Mouse (Mus musculus) Patski (cell line): ENCODE measurements around the gene Sugct. TPM values are rescaled to one million over a fixed set of nuclear protein-coding genes. Genes with fewer than 3 reads are reported as not detected.
A peak's percentile ranks its signal among the peaks of the same experiment; 100 is the strongest.

Experiments
- ATAC-seq: fragments of 100-300 bp; one replicate; pipeline ENCODE4 v1.8.0; 2021
- CTCF ChIA-PET: fragments of 350-600 bp; sonication (Branson Sonifier 250); formaldehyde crosslinking; loops from one replicate; lab custom pipeline; 2022; ENCODE audit warnings: inconsistent platforms; lab: Charles Lee
- POLR2A ChIA-PET: fragments of 350-600 bp; sonication (Branson Sonifier 250); formaldehyde crosslinking; loops from one replicate; lab custom pipeline; 2022; ENCODE audit warnings: antibody characterized with exemption, inconsistent platforms; lab: Charles Lee
- DNase-seq: peaks from one replicate; pipeline ENCODE4 v3.0.0-alpha.2; 2011; ENCODE audit warnings: low read depth, low spot score
- H3K27me3 ChIP-seq: fragments of 371-371 bp; one replicate; pipeline ENCODE4 v1.5.1; 2021
- CTCF ChIP-seq: fragments of 100-300 bp; IDR thresholded peaks from one replicate; pipeline ENCODE4 v1.5.1; 2021
- in situ Hi-C: fragments of 300-500 bp; cut with MboI; formaldehyde crosslinking; loops from 3 replicates; pipeline ENCODE4 v1.11.1; 2018; ENCODE audit warnings: low pct_unique_long_range_greater_than_20kb, mixed read lengths
- polyA plus RNA-seq: library from polyadenylated mRNA; unstranded; gene quantifications from one replicate; pipeline ENCODE4 v1.2.3, GENCODE M21; 2021

The Sugct gene
- polyA plus RNA-seq, 1 experiment from 2014 or later = 11.4 TPM

DNA sequence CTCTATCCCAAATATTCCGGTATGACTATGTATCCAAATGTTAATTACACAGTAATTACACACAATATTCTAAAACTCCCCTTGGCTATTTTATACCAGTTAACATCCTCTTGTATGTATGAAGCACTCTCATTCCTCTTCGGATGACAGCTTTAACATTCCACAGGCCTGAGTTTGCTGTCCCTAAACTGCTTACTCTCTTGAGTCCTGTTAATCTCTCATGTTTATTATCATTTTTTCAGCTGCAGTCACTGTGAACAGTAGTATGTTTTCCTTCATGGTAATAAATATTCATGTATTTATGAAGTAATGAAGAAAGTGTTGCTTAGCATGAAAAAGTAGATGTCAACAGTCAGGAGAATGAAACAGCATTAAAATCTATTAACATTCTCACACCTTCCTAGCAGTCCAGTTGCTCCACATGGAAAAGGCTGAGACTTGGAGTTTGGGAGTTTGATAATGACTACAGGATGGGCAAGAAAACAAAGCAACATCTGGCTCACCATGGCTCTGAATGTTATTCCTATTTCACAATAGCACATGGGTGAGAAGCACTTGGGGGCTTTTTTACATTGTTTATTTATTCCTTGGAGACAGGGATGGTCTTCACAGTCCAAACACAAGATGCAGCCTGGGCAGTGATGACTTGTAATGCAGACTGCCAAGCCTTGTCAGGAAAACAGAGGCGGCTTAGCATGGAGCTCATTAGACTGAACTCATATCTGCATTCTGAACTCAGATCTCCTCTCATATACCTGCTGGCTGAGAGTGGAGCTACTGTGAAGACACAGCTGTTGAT is 651.7 kb downstream of the Sugct start:
- no peak for TF ChIP-seq CTCF
- in situ Hi-C loops = no loop called here

DNA sequence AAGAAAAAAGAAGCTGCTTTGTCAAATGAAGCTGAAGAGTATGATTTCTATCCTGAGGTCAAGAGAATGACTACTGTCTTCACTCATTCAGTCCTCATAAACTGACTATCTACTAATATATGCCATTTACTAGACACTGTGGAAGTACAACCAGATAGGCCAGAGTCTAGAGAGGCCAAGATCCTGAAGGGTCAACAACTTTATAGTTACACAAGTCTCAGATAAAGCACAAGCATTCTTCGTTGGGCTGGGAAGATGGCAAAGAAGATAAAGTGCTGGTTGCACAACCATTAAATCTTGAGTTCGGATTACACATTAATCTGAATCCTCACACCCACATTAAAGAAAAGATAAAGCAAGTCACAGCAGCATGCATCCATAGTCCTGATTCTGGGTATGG is 653.0 kb downstream of the Sugct start:
- DNase-seq (no peak), ATAC-seq (no peak)
- H3K27me3 ChIP-seq = no peaks in the 10 kb centered on the region
- ChIA-PET CTCF (interaction anchor here (1.2 to 1.7 kb wide), 2 partner anchors 13 to 14 kb away, joined by 3 to 5 read pairs; no protein-coding TSS in a partner anchor), POLR2A (no interaction called here)
- TF ChIP-seq CTCF = no peak
- in situ Hi-C loops = no loop called here

More for the DNA sequence above, 651.7 kb downstream of the Sugct start:
- ATAC-seq (peak; percentile 77), DNase-seq (no peak)
- CTCF ChIA-PET = interaction anchor here (1.2 kb wide), 1 partner anchor 12 kb away, joined by 3 read pairs; no protein-coding TSS in a partner anchor
- no peaks in the 10 kb centered on the region for H3K27me3 ChIP-seq
- POLR2A ChIA-PET = no interaction called here

DNA sequence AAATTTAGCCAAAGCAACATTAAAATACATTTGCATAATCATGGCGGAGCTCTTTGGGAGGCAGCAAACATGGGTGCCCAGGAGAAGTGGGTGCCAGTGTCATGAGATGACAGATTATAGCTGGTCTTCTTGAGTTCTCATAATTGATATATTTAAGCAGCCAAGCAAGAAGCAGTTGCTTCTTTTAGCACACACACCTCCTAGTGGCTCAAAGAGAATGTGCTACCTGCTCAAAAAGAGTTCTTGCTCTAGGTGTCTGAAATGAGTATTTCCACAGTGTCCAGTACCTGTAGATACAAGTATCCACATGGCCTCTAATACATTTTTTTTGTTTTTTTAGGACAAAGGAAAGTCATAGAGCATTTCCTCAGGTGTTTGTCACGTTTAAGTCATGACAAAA is 655.6 kb downstream of the Sugct start:
- DNase-seq (no peak), ATAC-seq (no peak)
- ChIA-PET CTCF (interaction anchor here (2.0 kb wide), 1 partner anchor 11 kb away, joined by 7 read pairs; no protein-coding TSS in a partner anchor), POLR2A (interaction anchor here (0.7 kb wide), 1 partner anchor 961 kb away, joined by 3 read pairs; no protein-coding TSS in a partner anchor)
- no peak for TF ChIP-seq CTCF
- no peaks in the 10 kb centered on the region for H3K27me3 ChIP-seq
- in situ Hi-C loops = loop anchor here (10.0 kb wide), 1 partner anchor 1025 kb away; the partner anchor contains the start of gene Inhba

DNA sequence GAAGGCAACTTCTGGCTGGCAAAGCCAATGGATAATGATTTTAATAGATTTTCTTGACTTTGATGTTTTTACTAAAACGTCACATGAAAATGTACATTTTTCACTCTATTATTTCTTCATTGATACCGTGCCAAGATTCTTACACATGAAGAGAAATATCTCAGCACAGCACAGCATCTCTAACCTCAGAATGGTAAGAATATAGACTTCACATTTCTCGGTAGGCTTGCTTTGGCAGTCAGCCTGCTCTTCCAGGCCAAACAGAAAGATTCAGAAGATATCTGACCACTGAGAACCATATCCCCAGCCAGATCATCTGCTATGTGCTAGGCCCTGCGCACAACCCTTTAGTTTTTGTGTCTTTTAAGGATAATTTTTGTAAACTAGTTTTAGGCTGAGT is 657.0 kb downstream of the Sugct start:
- DNase-seq (no peak), ATAC-seq (no peak)
- ChIA-PET POLR2A (no interaction called here), CTCF (interaction anchor here (1.2 to 2.0 kb wide), 2 partner anchors 10 to 21 kb away, joined by 3 to 7 read pairs; no protein-coding TSS in a partner anchor)
- in situ Hi-C loops = loop anchor here (10.0 kb wide), 1 partner anchor 1024 kb away; the partner anchor contains the start of gene Inhba
- no peaks in the 10 kb centered on the region for H3K27me3 ChIP-seq
- no peak for TF ChIP-seq CTCF

DNA sequence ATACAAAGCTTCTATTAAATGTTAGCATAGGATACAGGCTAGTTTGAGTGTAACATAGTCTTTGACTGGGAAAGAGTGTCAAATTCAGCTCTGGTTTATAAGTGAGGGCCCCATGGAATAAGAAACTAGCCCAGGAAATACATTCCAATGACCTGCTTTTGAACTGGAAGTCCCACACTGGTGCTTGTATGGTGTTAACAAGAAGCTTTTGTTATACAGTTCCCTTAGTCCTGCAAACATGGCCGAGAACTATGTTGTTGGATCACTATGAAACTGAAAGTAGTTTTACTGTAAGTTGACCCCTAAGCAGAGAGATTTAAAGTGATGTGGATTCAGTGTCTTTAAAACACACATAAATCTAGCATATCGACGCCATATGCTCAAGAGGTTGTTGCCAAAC is 657.5 kb downstream of the Sugct start:
- POLR2A ChIA-PET = no interaction called here
- ATAC-seq (no peak), DNase-seq (no peak)
- in situ Hi-C loops = loop anchor here (10.0 kb wide), 1 partner anchor 1023 kb away; the partner anchor contains the start of gene Inhba
- CTCF ChIA-PET = interaction anchor here (1.2 kb wide), 1 partner anchor 21 kb away, joined by 3 read pairs; no protein-coding TSS in a partner anchor
- no peaks in the 10 kb centered on the region for H3K27me3 ChIP-seq
- no peak for TF ChIP-seq CTCF

DNA sequence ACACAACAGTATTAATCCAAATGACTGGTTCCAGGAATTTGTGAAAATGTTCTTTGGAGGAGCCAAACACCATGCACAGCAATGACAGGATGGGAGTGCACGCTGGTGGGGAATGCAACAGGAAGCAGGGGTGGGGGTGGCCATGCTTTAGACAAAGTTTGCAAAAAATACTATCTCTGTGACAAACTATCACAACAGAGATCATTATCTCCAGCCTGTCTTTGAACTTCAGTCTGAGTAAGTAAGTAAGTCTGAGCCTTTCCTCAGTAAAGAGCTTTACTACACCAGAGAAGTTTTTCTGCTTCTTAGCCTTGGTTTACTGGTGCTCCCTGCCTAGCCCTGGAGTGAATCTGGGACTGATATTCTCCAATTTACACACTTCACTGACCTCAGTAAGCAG is 664.6 kb downstream of the Sugct start:
- DNase-seq = no peak
- CTCF ChIA-PET = no interaction called here
- in situ Hi-C loops = loop anchor here (10.0 kb wide), 1 partner anchor 1016 kb away; the partner anchor contains the start of gene Inhba
- POLR2A ChIA-PET = interaction anchor here (0.6 kb wide), 1 partner anchor 19 kb away, joined by 3 read pairs; no protein-coding TSS in a partner anchor
- TF ChIP-seq CTCF = no peak
- no peak for ATAC-seq
- no peaks in the 10 kb centered on the region for H3K27me3 ChIP-seq

DNA sequence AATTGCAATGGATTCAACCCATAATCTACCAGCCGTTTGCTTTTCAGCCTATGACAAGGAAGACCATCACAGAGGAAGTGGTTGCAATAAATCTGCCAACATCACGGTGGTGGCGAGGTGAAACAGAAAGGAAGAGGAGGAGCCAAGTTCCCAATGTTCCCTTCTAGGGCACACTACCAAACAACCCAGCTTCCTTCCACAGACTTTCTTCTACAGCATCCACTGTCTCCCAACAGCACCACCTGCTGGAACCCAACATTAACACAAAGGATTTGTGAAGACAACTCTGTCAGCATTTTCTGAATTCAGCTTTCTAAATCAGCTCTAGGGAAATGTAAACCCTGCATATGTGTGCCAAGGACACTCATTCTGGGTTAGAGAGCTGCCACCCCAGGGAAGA is 666.8 kb downstream of the Sugct start:
- ATAC-seq (peak; percentile 60), DNase-seq (no peak)
- in situ Hi-C loops = no loop called here
- ChIA-PET CTCF (interaction anchor here (0.7 to 2.5 kb wide), 10 partner anchors 9 to 1016 kb away, joined by 3 to 10 read pairs (median 6); no protein-coding TSS in a partner anchor), POLR2A (no interaction called here)
- peak; percentile 65 for TF ChIP-seq CTCF
- H3K27me3 ChIP-seq = no peaks in the 10 kb centered on the region

DNA sequence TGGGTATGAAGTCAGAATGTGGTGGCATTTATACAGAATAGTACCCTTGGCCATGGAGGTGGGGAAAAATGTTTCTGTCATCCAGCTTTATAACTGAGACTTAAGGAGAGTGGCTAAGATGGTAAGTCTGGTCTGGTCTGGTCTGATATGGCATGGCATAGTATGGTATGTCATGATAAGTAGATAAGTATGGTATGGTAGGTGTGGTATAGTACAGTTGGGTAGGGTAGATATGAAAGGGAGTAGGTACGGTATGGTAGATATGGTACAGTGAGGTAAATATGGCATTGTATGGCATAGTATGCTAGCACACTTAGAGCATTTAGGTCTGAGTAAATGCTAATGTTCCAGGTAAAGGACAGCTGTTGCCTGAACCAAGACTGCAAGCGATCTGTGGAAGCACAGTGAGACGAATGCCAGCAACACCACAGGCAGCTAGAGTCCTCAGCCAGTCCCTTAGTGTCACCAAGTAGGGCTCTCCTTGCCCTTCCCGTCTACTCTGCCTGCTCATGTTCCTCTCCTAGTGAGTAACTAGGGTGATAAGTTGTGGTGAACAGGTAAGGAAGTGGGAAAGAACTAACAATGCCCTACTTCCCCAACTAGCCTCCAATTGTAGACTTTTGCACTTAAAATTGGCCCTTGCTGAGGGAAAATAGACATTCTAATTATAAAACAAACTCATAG is 667.4 kb downstream of the Sugct start:
- TF ChIP-seq CTCF = no peak
- CTCF ChIA-PET = interaction anchor here (0.7 to 2.5 kb wide), 12 partner anchors 9 to 1034 kb away, joined by 3 to 10 read pairs (median 4); no protein-coding TSS in a partner anchor

DNA sequence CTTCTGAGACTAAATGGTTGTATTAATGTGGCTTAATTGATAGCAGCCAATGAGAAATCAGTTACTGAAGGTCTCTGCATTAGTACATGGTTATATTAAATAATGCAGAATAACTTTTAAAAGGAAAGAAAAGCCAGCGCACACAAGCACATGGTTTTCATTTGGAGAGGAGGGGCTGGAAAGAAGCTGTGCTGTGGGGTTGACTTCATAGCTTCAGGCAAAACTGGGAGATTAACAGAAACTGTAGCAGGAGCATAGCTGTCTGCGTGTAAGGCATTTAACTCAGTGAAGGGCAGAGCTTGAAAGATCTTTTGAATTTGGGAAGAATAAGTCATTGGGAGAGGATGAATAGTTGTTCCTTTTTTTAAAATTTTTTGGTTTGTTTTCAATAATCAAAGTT is 668.4 kb downstream of the Sugct start:
- no peaks in the 10 kb centered on the region for H3K27me3 ChIP-seq
- no peak for DNase-seq
- no peak for TF ChIP-seq CTCF
- in situ Hi-C loops = no loop called here
- ChIA-PET POLR2A (no interaction called here), CTCF (interaction anchor here (1.6 to 2.3 kb wide), 2 partner anchors 16 to 26 kb away, joined by 4 to 6 read pairs; no protein-coding TSS in a partner anchor)
- ATAC-seq = no peak

More for the DNA sequence above, 667.4 kb downstream of the Sugct start:
- no peak for DNase-seq
- no peaks in the 10 kb centered on the region for H3K27me3 ChIP-seq
- ATAC-seq = no peak
- POLR2A ChIA-PET = no interaction called here
- in situ Hi-C loops = no loop called here

DNA sequence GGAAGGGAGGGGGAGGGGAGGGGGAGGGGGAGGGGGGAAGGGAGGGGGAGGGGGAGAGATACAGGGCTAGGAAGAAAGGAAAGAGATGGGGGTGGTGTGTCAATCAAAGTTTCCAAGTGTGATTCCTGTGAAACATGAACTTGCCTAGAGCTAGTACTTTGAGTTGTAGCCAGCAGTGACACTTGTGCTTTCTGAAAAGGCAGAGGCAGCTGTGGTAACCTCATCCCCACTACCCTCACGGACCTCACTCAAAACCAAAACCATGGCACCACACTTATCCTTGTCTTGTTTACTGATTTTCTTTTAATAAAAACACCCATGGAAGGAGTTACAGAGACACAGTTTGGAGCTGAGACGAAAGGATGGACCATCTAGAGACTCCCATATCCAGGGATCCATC is 698.9 kb downstream of the Sugct start:
- ChIA-PET POLR2A (no interaction called here), CTCF (no interaction called here)
- no peaks in the 10 kb centered on the region for H3K27me3 ChIP-seq
- in situ Hi-C loops = no loop called here
- DNase-seq = no peak
- ATAC-seq = no peak
- TF ChIP-seq CTCF = no peak
